Mouse (Mus musculus): Measurements from ENCODE around the gene Zbtb7a. TPM values are rescaled to one million over a fixed set of nuclear protein-coding genes. Genes with fewer than 3 reads are reported as not detected.

The Zbtb7a gene
- total and polyA plus RNA-seq, 2 experiments from 2014 or later: 22.3 to 37.3 TPM

- peaks cover 9% of the 10 kb centered on the region; the same call in 1 of the 2 replicates for H3K4me1 ChIP-seq (ENCODE audit: insufficient read depth, low read length)
- no peak for TF ChIP-seq CTCF (IDR thresholded peaks at IDR 0.05; ENCODE audit: low read depth)
- 1% methylated on average over 69 of the region's 93 CpGs for WGBS
- no peaks in the 10 kb centered on the region for H3K9me3 ChIP-seq (ENCODE audit: low read length)
- peak overlapping the region; percentile 47 for H3K4me3 ChIP-seq (ENCODE audit: low read length)
- ATAC-seq (peak; percentile 88), DNase-seq (ENCODE audit: low spot score) (peak; percentile 95)
- peaks cover 12% of the 10 kb centered on the region; the same call in 1 of the 2 replicates for H3K27me3 ChIP-seq (ENCODE audit: insufficient read depth, low read length)
- peak overlapping the region; percentile 93 for H3K27ac ChIP-seq
- H3K9ac ChIP-seq (replicated peaks; ENCODE audit: low read length): peak overlapping the region; percentile 63
- peaks cover 14% of the 10 kb centered on the region; the same call in 1 of the 2 replicates for H3K36me3 ChIP-seq (ENCODE audit: insufficient read depth, low read length)
- H3K4me2 ChIP-seq (ENCODE audit: low read depth, low read length): peak overlapping the region; percentile 95
Measured at GRCm38 (mm10) chr10:81192270-81192967, 57.4 kb downstream of the Zbtb7a start.

DNA sequence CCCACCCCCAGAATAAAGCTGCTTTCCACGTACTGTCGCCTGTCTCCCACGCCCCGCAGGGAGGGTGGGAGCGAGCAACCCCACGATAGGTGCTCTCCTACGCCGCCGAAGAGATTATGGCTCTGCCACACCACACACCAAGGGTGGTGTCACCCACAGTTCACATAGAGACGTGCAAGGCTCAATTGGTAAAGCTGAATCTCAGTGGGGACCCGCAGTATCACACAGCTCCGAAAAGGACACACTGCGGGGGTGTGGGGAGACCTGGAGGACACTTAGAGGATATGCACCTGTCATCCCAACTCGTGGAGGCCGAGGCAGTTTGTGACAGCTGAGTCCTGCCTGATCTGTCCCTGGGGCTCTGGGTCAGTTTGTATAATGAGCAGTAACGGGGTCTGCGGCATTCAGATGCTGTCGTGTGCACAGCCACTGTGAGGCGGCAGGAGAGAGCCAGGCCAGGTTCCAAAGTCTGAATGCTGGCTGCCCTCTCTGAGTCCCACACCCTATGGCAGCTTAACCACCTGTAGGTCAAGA lies 58.0 kb downstream of the Zbtb7a start:
- peaks cover 12% of the 10 kb centered on the region; the same call in 1 of the 2 replicates for H3K27me3 ChIP-seq (ENCODE audit: insufficient read depth, low read length)
- 2% methylated on average over 19 of the region's 19 CpGs for WGBS
- peak overlapping the region; percentile 93 for H3K27ac ChIP-seq
- peak overlapping the region; percentile 47 for H3K4me3 ChIP-seq (ENCODE audit: low read length)
- H3K9me3 ChIP-seq (ENCODE audit: low read length): no peaks in the 10 kb centered on the region
- peak overlapping the region; percentile 63 for H3K9ac ChIP-seq (replicated peaks; ENCODE audit: low read length)
- DNase-seq (ENCODE audit: low spot score) (peak; percentile 62), ATAC-seq (peak; percentile 60)
- no peak for TF ChIP-seq CTCF (IDR thresholded peaks at IDR 0.05; ENCODE audit: low read depth)
- H3K4me2 ChIP-seq (ENCODE audit: low read depth, low read length): peak overlapping the region; percentile 95
- peaks cover 9% of the 10 kb centered on the region; the same call in 1 of the 2 replicates for H3K4me1 ChIP-seq (ENCODE audit: insufficient read depth, low read length)
- H3K36me3 ChIP-seq (ENCODE audit: insufficient read depth, low read length): peaks cover 14% of the 10 kb centered on the region; the same call in 1 of the 2 replicates

GRCm38 (mm10) chr10:81193991-81194774 lies 59.2 kb downstream of the Zbtb7a start:
- no peak for ATAC-seq
- TF ChIP-seq CTCF (IDR thresholded peaks at IDR 0.05; ENCODE audit: low read depth): no peak
- Histone ChIP-seq H3K27me3 (ENCODE audit: insufficient read depth, low read length) (peaks cover 12% of the 10 kb centered on the region; the same call in 1 of the 2 replicates), H3K9me3 (ENCODE audit: low read length) (no peaks in the 10 kb centered on the region), H3K4me3 (ENCODE audit: low read length) (no peak overlapping the region), H3K27ac (no peak overlapping the region), H3K9ac (replicated peaks; ENCODE audit: low read length) (no peak overlapping the region), H3K36me3 (ENCODE audit: insufficient read depth, low read length) (peaks cover 14% of the 10 kb centered on the region; the same call in 1 of the 2 replicates), H3K4me1 (ENCODE audit: insufficient read depth, low read length) (peaks cover 9% of the 10 kb centered on the region; the same call in 1 of the 2 replicates), H3K4me2 (ENCODE audit: low read depth, low read length) (0 out of 2 replicates have a peak overlapping the region, but pooled peaks have one; percentile 14)
- 17% methylated on average over 37 of the region's 37 CpGs for WGBS
- no peak for DNase-seq (ENCODE audit: low spot score)

- Histone ChIP-seq H3K27me3 (ENCODE audit: insufficient read depth, low read length) (peaks cover 12% of the 10 kb centered on the region; the same call in 1 of the 2 replicates), H3K27ac (no peak overlapping the region), H3K4me1 (ENCODE audit: insufficient read depth, low read length) (peaks cover 9% of the 10 kb centered on the region; the same call in 1 of the 2 replicates), H3K4me2 (ENCODE audit: low read depth, low read length) (no peak overlapping the region), H3K9ac (replicated peaks; ENCODE audit: low read length) (no peak overlapping the region), H3K4me3 (ENCODE audit: low read length) (no peak overlapping the region), H3K36me3 (ENCODE audit: insufficient read depth, low read length) (0 out of 2 replicates have a peak, but pooled peaks cover 6% of the 10 kb centered on the region), H3K9me3 (ENCODE audit: low read length) (no peaks in the 10 kb centered on the region)
- TF ChIP-seq CTCF (IDR thresholded peaks at IDR 0.05; ENCODE audit: low read depth): no peak
- 59% methylated on average over 4 of the region's 4 CpGs for WGBS
- DNase-seq (ENCODE audit: low spot score) (no peak), ATAC-seq (no peak)
Measured at GRCm38 (mm10) chr10:81195300-81195699, 60.3 kb downstream of the Zbtb7a start.

DNA sequence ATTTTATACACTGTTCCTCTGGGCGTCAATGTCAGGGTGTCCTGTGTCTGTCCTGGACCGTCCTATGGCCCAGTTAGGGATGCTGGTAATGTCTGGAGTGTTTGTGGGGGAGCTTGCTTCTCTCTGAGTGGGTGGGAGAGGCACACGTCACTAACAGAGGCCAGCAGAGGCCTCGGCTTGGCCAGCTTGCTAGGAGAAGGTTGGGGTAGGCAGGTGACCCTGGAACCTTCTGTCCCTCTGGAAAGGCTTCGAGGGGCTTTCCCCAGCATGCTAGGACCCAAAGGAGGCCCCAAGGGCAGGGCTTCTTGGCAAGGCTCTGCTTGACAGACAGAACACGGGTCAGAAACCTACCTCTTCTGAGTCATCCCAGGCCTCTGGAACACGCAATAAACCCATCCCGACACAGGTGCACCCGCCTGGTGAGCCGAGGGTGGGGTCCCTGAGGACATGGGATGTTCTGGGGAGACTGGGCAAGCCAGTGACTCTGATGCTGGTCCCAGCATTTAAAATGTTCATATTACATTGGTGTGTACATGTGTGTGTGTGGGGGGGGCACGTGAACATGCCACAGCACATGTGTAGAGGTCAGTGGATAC lies 61.5 kb downstream of the Zbtb7a start:
- Histone ChIP-seq H3K9me3 (ENCODE audit: low read length) (no peaks in the 10 kb centered on the region), H3K27ac (no peak overlapping the region), H3K36me3 (ENCODE audit: insufficient read depth, low read length) (no peaks in the 10 kb centered on the region), H3K4me1 (ENCODE audit: insufficient read depth, low read length) (peaks cover 9% of the 10 kb centered on the region; the same call in 1 of the 2 replicates), H3K27me3 (ENCODE audit: insufficient read depth, low read length) (peaks cover 12% of the 10 kb centered on the region; the same call in 1 of the 2 replicates), H3K9ac (replicated peaks; ENCODE audit: low read length) (no peak overlapping the region), H3K4me3 (ENCODE audit: low read length) (no peak overlapping the region), H3K4me2 (ENCODE audit: low read depth, low read length) (no peak overlapping the region)
- DNase-seq (ENCODE audit: low spot score): no peak
- ATAC-seq: no peak
- WGBS: 69% methylated on average over 11 of the region's 11 CpGs
- TF ChIP-seq CTCF (IDR thresholded peaks at IDR 0.05; ENCODE audit: low read depth): no peak

GRCm38 (mm10) chr10:81197305-81197704 lies 62.3 kb downstream of the Zbtb7a start:
- ATAC-seq (no peak), DNase-seq (ENCODE audit: low spot score) (no peak)
- WGBS: 51% methylated on average over 6 of the region's 6 CpGs
- Histone ChIP-seq H3K9ac (replicated peaks; ENCODE audit: low read length) (no peak overlapping the region), H3K9me3 (ENCODE audit: low read length) (no peaks in the 10 kb centered on the region), H3K27me3 (ENCODE audit: insufficient read depth, low read length) (peaks cover 12% of the 10 kb centered on the region; the same call in 1 of the 2 replicates), H3K36me3 (ENCODE audit: insufficient read depth, low read length) (no peaks in the 10 kb centered on the region), H3K4me2 (ENCODE audit: low read depth, low read length) (no peak overlapping the region), H3K27ac (no peak overlapping the region), H3K4me1 (ENCODE audit: insufficient read depth, low read length) (peaks cover 9% of the 10 kb centered on the region; the same call in 1 of the 2 replicates), H3K4me3 (ENCODE audit: low read length) (no peak overlapping the region)
- TF ChIP-seq CTCF (IDR thresholded peaks at IDR 0.05; ENCODE audit: low read depth): no peak
